Mouse (Mus musculus): Measurements from ENCODE around the gene Tesc.
A peak's percentile ranks its signal among the peaks of the same experiment; 100 is the strongest.

Tesc gene

GRCm38 (mm10) chr5:118042599-118042998 lies 15.1 kb downstream of the Tesc start:
- DNase-seq (ENCODE audit: low spot score in 2 of 2), result peak in 1 of 2 experiments; percentile 72

DNA sequence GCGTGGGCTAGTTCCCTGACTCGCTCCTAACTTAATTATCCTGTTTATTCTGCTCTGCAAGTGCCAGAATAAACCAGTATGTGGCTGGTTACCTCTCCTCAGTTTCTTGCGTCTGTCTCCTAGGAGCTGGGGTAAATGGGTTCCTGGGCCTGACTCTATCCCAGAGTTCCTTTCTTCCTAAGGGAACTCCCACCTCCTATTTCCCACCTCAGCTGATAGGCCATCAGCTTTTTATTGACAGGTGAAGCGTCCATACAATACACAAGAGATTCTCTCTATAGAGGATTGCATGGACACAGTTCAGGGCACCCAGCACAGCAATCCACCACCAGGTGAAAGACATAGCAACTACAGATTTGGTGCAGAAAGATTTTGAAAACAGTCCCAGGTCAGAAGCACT lies 16.2 kb downstream of the Tesc start:
- DNase-seq (ENCODE audit: low spot score in 2 of 2), result no peak

DNA sequence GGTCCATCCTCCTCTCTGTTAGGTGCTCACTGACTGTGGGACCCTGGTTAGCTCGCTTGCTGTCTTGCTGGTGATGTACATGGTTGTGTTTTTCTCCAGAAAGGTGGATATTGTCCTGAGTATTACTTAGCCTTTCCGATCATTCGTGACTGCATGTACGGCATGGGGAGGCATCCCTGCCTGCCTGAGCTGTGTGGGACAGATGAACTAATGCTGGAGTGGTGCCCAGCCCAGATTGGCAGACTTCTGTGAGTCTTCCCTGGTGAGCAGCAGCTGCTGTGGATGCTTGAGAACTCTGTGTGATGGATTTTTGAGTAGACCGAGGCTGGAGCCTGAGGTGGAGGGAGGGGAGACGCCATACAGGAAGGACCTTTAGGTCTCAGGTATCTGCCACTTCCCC lies 17.4 kb downstream of the Tesc start:
- DNase-seq (ENCODE audit: low spot score in 2 of 2), result no peak

DNA sequence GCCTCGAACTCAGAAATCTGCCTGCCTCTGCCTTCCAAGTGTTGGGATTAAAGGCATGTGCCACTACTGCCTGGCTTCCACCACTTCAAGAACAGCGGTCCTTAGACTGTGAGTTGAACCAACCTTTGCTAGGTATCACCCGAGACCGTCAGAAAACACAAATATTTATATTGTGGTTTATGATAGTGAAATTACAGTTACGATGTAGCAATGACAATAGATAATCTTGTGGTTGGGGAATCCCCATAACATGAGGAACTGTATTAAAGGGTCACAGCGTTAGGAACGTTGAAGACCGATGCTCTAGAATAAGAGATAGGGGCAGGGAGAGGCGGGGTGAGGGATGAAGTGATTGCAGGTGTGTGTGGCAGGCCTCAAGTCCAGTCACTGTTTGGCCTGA lies 17.8 kb downstream of the Tesc start:
- no peak for DNase-seq (ENCODE audit: low spot score in 2 of 2)

DNA sequence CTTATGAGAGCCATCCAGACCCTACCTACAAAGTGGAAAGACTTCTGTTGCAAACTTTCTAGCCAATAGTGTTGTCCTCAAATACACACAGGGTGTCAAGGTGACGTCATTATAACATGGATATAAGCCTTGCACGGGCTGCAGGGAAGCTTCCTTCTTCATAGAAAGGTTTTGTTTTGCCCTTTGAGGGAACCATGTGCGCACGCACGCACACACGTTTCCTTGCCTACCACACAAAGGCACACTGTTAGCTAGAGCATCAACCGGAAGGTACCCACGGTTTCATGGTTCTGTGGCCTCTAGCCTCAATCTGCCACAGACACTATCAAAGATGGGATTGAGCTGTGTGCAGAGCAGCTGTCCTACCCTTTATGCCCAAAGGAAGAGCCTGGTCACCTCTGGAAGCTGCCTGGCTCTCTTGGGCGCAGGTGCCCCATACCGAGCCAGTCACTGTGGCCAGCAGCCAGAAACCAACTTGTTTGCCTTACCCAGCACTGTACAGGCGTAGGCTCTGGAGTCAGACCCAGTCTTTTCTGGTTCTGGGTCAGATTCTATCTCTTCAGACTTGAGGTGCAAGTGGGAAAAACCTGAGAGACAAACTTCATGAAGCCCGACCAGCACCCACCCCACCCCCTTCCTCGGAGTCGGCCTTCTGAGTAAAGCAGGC lies 19.7 kb downstream of the Tesc start:
- no peak for DNase-seq (ENCODE audit: low spot score in 2 of 2)

DNA sequence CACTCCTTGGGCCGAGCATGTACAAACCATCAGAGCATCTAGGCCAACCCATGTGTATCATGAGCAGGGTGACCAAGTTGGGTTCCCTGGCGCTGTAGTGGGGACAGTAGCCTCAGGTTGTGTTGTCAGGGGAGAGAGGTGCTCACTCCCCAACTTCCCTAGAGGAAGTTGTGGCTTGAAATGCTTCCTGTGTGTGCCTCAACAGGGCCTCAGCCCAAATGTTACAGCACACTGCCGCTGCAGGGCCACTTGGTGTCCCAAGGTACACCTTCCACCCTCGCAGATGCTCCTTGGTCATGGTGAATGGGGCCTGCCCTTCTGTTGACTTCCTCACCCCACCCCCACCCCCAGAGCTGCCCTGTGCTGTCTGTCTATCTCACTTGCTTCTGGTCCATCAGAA lies 20.9 kb downstream of the Tesc start:
- DNase-seq (ENCODE audit: low spot score in 2 of 2), result no peak

- DNase-seq (ENCODE audit: low spot score in 2 of 2), result no peak
Observed at GRCm38 (mm10) chr5:118048928-118049327, 21.4 kb downstream of the Tesc start.

DNA sequence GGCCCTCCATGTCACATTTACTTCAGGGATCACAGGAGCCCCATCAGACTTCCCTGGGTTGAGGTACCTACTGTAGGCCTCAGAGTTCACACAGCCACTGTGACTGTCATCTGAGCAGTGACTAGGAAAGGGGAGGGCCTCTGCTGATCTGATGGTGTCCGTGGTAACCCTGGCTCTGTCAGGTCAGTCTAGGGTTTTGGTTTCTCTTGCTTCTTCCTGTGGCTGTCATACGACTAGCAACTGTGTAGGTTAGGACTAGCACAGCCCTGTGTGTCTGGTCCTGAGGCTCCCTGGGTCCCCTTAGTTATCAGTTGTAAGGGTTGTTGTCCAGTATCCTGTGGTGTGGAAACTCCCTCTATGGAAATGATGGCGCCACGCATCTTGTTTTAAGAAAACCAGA lies 23.2 kb downstream of the Tesc start:
- DNase-seq (ENCODE audit: low spot score in 2 of 2), result no peak

DNA sequence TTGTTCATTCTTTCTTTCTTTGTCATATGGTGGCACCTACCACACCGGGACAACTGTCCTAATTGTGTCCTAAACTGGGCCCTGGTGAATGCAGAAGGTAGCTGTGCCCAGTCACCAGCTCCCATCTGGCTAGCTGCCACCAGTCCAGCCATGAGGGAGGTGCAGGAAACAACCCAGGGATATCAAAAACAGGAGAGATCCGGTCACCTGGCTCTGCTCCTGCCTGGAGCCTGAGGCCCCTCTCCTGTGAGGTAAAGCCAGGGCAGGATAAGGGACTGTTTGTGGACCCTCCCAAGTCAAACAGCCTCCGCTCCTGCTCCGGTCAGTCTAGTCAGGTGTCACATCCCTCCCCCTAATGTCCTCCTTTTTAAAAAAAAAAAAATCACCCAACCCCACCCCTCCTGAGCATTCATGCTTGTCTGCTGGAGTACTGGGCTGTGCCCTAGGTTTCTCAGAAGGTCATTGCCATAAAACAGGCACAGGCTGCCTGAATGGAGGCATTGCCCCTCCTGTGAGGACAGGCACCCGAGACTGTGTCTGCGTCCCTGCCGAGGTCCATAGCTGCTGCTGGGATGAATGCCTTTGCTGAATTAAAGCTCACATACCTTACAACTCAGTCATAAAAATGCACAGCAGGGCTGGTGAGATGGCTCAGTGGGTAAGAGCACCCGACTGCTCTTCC lies 24.6 kb downstream of the Tesc start:
- DNase-seq (ENCODE audit: low spot score in 2 of 2), result no peak

GRCm38 (mm10) chr5:118053205-118053604 lies 25.7 kb downstream of the Tesc start:
- DNase-seq (ENCODE audit: low spot score in 2 of 2), result no peak

DNA sequence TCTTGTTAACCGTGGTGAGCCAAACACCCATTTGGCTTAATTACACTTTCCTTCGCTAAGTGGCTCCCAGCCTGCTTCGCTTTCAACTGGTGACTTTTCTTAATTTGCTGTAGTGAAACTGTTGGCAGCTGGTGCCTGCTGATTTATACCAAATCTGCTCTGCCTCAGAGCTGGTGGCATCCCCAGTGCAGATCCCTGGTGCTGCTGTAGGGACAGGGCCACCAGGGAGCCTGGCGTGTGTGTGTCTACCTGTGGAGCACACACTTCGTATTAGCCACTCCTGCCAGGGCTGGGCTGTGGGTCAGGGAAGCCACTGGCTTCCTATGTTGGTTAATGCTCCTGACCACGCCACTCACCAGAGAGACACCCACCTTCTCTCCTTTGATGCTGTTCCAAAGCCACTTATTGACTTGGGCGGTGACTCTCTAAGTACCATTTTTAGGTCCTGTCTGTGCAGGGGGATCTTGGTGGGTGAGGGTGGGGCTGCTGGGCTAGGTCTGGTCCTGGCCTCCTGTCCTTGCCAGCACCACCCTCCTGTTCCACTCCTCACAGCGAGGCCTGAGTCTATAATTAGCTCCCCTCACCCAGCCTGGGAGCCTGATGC lies 30.1 kb downstream of the Tesc start:
- DNase-seq (ENCODE audit: low spot score in 2 of 2), result no peak

DNA sequence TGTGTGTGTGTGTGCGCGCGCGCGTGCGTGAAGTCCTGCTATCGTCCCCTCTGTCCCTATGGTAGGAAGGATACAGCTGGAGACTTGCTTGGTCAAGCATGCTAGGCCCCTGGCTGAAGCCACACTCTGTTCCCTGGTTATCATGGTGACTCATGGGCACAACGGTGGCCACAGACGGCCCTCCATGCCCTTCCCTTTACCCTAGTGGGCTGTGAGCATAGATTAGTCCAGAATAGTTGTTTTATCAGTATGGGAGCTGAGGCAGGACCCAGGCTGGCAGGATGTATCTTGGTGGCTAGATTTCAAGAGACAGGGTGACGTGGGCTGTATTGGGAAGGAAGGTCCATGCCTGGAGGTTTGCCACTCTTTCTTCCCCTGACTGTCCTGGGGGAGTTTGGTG lies 31.3 kb downstream of the Tesc start:
- DNase-seq (ENCODE audit: low spot score in 2 of 2), result no peak

GRCm38 (mm10) chr5:118059646-118060045 lies 32.1 kb downstream of the Tesc start:
- no peak for DNase-seq (ENCODE audit: low spot score in 2 of 2)

- no peak for DNase-seq (ENCODE audit: low spot score in 2 of 2)
Observed at GRCm38 (mm10) chr5:118061391-118061790, 33.8 kb downstream of the Tesc start.

DNA sequence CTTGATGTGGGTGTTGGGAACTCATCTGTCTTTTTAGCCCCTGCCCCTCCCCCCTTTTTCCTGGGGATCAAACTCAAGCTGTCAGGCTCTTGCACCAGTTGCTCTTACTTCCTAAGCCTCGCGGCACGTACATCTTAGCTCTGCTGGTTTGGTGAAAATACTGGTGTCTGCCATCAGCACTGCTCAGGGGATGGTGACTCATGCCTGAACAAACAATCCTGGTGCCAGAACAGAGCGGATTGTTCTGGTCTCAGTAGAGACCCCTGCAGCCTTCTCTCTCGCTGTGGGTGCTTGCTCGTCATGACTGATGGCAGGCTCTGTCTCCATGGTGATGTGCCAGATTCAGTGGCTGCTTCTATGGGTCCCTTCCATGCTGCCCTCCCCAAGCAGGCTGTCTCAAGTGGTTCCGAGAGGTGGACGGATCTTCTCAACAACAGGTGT lies 35.7 kb downstream of the Tesc start:
- DNase-seq (ENCODE audit: low spot score in 2 of 2), result no peak

DNA sequence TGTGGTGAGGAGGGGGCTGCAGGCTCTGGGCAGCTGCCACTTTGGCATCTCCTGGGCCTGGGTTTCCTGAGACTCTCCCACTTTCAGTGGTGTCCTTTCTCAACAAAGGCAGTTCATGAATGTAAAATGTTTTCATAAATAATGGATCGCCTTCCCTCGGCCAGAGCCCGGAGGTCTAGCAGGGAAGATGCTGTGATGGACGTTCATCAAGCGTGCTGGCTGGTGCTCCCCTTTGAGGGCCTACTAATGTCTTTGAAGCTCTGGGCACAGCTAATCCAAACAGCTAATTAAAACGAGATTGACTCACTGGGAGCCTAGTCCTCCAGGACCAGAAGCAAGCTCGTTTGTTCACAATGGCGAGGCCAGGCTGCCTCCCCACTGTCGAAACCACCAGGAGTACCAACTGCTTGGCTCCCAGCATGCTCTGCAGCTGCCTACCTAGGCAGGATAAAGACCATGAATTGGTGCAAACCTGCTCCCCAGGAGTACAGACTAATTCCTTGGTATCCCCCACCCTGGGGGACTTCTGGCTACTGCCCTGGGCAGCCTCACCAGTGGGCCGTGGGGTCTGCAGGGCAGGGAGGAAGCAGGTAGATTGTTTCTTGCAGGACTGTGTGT lies 36.9 kb downstream of the Tesc start:
- no peak for DNase-seq (ENCODE audit: low spot score in 2 of 2)

GRCm38 (mm10) chr5:118065516-118066255 lies 38.1 kb downstream of the Tesc start:
- DNase-seq (ENCODE audit: low spot score in 2 of 2), result peak in 1 of 2 experiments; percentile 56

DNA sequence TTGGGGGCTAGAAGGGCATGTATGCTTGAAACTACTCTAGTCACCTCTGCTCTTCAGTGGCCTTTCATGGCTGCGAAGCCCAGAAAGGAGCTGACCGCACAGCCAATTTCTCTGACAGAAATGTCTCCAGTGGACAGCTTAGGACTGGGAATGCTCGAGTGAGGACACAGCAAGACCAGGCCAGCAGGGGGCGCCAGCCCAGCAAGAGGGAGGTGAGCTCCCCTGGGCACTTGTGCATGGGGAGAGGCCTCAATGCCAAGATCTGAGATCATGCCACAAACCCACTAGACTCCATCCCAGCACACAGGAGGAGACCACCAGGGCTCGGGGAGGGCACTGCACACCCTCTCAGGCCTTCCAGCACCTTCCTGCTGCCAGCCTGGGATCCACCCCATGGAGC lies 39.3 kb downstream of the Tesc start:
- DNase-seq (ENCODE audit: low spot score in 2 of 2), result peak in 1 of 2 experiments; percentile 72

GRCm38 (mm10) chr5:118067572-118067971 lies 40.0 kb downstream of the Tesc start:
- DNase-seq (ENCODE audit: low spot score in 2 of 2), result no peak

- DNase-seq (ENCODE audit: low spot score in 2 of 2), result no peak
Observed at GRCm38 (mm10) chr5:118067984-118068494, 40.5 kb downstream of the Tesc start.

DNA sequence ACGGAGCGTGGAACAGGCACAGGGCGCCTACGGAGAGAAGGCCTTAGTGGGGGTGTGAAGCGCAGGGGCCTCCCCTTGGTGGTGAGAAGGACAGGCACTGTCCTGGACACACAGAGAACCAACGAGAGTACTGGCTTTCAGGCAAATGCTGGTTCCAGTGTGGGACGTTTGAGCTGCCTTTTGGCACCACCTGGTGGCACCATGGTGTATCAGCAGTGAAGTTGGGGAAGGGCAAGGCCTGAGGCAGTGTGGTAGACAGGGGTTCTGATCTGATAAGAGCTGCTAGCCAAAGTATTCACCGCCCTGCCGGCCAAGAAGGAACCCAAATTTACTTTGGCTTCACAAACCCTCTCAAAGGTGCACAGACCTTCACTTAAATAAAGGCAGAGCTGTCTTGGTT lies 41.8 kb downstream of the Tesc start:
- peak; percentile 72 to 82 for DNase-seq (ENCODE audit: low spot score in 2 of 2)

GRCm38 (mm10) chr5:118071766-118072165 lies 44.2 kb downstream of the Tesc start:
- DNase-seq (ENCODE audit: low spot score in 2 of 2), result no peak

Data from cerebellum, postnatal 4 days (tissue).